Mouse (Mus musculus) hindbrain, embryonic 15.5 days (tissue): ENCODE data around the gene Gtf2a2. TPM values are rescaled to one million over a fixed set of nuclear protein-coding genes. Genes with fewer than 3 reads are reported as not detected.

Experiments
- polyA plus RNA-seq: library from polyadenylated mRNA; unstranded; fragments of >200 nt; fragmentation: Nextera tagmentation; extraction: Ambion mirVana; gene quantifications from 2 replicates; pipeline ENCODE4 v1.2.1, GENCODE M21; 2015

The Gtf2a2 gene
- polyA plus RNA-seq, 1 experiment from 2014 or later: 190 TPM

Other genes with a start within 250 kb of the Gtf2a2 start
- gene Bnip2, start 23.1 kb upstream of the Gtf2a2 start, polyA plus RNA-seq: 70.2 and 74.6 TPM in 2 replicates
- gene Gcnt3, start 25.5 kb downstream of the Gtf2a2 start, polyA plus RNA-seq: not detected in 2 replicates
- gene Fam81a, start 130.0 kb downstream of the Gtf2a2 start, polyA plus RNA-seq: 11.5 and 13.3 TPM in 2 replicates
- 9.0 and 9.1 TPM in 2 replicates for gene Myo1e, start 194.8 kb downstream of the Gtf2a2 start, polyA plus RNA-seq